Mouse (Mus musculus) spleen, adult 2 months (tissue): ENCODE data around the gene Bend3.

ENCODE experiments used
- CTCF ChIP-seq: fragments of 200-500 bp; IDR thresholded peaks from 2 replicates; pipeline ENCODE4 v1.5.1; 2011; ENCODE audit warnings: mild to moderate bottlenecking, inconsistent platforms; ENCODE audit not compliant: insufficient read depth, insufficient read length, insufficient replicate concordance; ENCODE audit errors: extremely low read depth
- POLR2A ChIP-seq: fragments of 200-500 bp; IDR thresholded peaks from 2 replicates; pipeline ENCODE4 v1.6.1; 2011; ENCODE audit warnings: low read depth, low read length, inconsistent platforms

DNA sequence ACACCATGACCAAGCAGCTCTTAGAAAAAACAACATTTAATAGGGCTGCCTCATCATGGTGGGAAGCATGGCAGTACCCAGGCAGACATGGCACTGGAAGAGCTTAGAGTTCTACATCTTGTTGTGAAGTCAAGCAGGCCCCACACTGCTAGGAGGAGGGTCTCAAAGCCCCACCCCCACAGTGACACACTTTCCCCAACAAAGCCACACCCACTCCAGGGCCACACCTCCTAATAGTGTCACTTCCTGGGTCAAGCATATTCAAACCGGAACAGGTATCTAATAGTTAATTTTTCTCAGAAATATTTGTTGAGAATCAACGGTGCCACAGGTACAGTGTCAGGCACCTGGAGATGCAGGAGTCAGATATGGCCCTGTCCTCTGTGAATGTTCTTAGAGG is 12.4 kb upstream of the Bend3 start:
- TF ChIP-seq CTCF (no peak), POLR2A (no peak)
